Mouse (Mus musculus) MEL (cell line): Measurements from ENCODE around the gene Sars2. TPM values are rescaled to one million over a fixed set of nuclear protein-coding genes. Genes with fewer than 3 reads are reported as not detected.

Source experiments
- DNase-seq: peaks from one replicate; pipeline ENCODE4 v3.0.0; 2011; ENCODE audit warnings: low read depth, low spot score
- H3K27ac ChIP-seq: 2 replicates; pipeline ENCODE4 v1.5.1; 2012; ENCODE audit warnings: low read depth, mild to moderate bottlenecking, control low read depth, low read length, moderate library complexity; ENCODE audit not compliant: control insufficient read depth
- H3K27me3 ChIP-seq, 2 experiments: fragments of 150-350 bp in 1 of 2; sonication (generic) in 1 of 2; 2 replicates each; pipeline ENCODE4 v1.6.1; 2012; ENCODE audit warnings: low read length in 2 of 2, mild to moderate bottlenecking in 2 of 2, improper control_type of control experiment in 1 of 2, moderate library complexity in 1 of 2; ENCODE audit not compliant: insufficient read depth in 2 of 2, control insufficient read depth in 1 of 2
- H3K36me3 ChIP-seq, 2 experiments: 2 replicates each; pipeline ENCODE4 v1.6.1; 2012 to 2014; ENCODE audit warnings: low read length in 2 of 2, improper control_type of control experiment in 1 of 2, inconsistent platforms in 1 of 2, mild to moderate bottlenecking in 1 of 2; ENCODE audit not compliant: insufficient read depth in 2 of 2, control insufficient read depth in 1 of 2
- H3K4me1 ChIP-seq, 2 experiments: fragments of 150-350 bp in 1 of 2; sonication (generic) in 1 of 2; 2 replicates each; pipeline ENCODE4 v1.6.1; 2012; ENCODE audit warnings: low read length in 2 of 2, improper control_type of control experiment in 1 of 2, mild to moderate bottlenecking in 1 of 2; ENCODE audit not compliant: insufficient read depth in 2 of 2, control insufficient read depth in 1 of 2
- H3K4me3 ChIP-seq, 2 experiments: fragments of 150-350 bp in 1 of 2; sonication (generic) in 1 of 2; 2 replicates each; pipeline ENCODE4 v1.5.1; 2012; ENCODE audit warnings: low read depth in 2 of 2, low read length in 2 of 2, mild to moderate bottlenecking in 2 of 2, moderate library complexity in 2 of 2, control low read depth in 1 of 2, improper control_type of control experiment in 1 of 2; ENCODE audit not compliant: control insufficient read depth in 1 of 2, insufficient read depth in 1 of 2
- H3K79me2 ChIP-seq: 2 replicates; pipeline ENCODE4 v1.6.1; 2012; ENCODE audit warnings: mild to moderate bottlenecking, low read length, moderate library complexity; ENCODE audit not compliant: control insufficient read depth, poor library complexity, insufficient read depth
- H3K9ac ChIP-seq: 2 replicates; pipeline ENCODE4 v1.6.1; 2012; ENCODE audit warnings: low read depth, mild to moderate bottlenecking, control low read depth, low read length, moderate library complexity; ENCODE audit not compliant: control insufficient read depth, poor library complexity, severe bottlenecking
- H3K9me3 ChIP-seq: fragments of 150-350 bp; sonication (generic); replicated peaks from 2 replicates; pipeline ENCODE4 v1.6.1; 2012; ENCODE audit warnings: mild to moderate bottlenecking, low read length, improper control_type of control experiment, moderate library complexity; ENCODE audit not compliant: insufficient read depth
- BHLHE40 ChIP-seq: IDR thresholded peaks from 2 replicates; pipeline ENCODE4 v1.6.1; 2012; ENCODE audit warnings: low read depth, mild to moderate bottlenecking, inconsistent platforms, low read length, improper control_type of control experiment, borderline replicate concordance
- CTCF ChIP-seq, 3 experiments: IDR thresholded peaks in 2 of 3; conservative IDR thresholded peaks in 1 of 3; 2 replicates each; pipeline ENCODE4 v1.5.1; 2011 to 2012; ENCODE audit warnings: low read length in 3 of 3, low read depth in 2 of 3, mild to moderate bottlenecking in 2 of 3, improper control_type of control experiment in 1 of 3, inconsistent platforms in 1 of 3, mixed read lengths in 1 of 3, moderate library complexity in 1 of 3; ENCODE audit not compliant: control insufficient read depth in 1 of 3, insufficient read depth in 1 of 3, poor library complexity in 1 of 3, severe bottlenecking in 1 of 3
- ELF1 ChIP-seq: IDR thresholded peaks from 2 replicates; pipeline ENCODE4 v1.6.1; 2014; ENCODE audit warnings: low read depth, mild to moderate bottlenecking, inconsistent platforms, low read length, improper control_type of control experiment, moderate library complexity
- ETS1 ChIP-seq: IDR thresholded peaks from 2 replicates; pipeline ENCODE4 v1.6.1; 2012; ENCODE audit warnings: low read depth, mild to moderate bottlenecking, inconsistent platforms, low read length, improper control_type of control experiment, moderate library complexity
- JUND ChIP-seq: IDR thresholded peaks from 2 replicates; pipeline ENCODE4 v1.6.1; 2011; ENCODE audit warnings: low read depth, mild to moderate bottlenecking, improper control_type of control experiment, low read length
- KAT2A ChIP-seq: conservative IDR thresholded peaks from 2 replicates; pipeline ENCODE4 v1.6.1; 2012; ENCODE audit warnings: low read depth, low read length, improper control_type of control experiment, inconsistent platforms
- MAX ChIP-seq: IDR thresholded peaks from 2 replicates; pipeline ENCODE4 v1.6.1; 2011; ENCODE audit warnings: low read length, improper control_type of control experiment
- MYC ChIP-seq: IDR thresholded peaks from 2 replicates; pipeline ENCODE4 v1.6.1; 2011; ENCODE audit warnings: low read depth, mild to moderate bottlenecking, low read length, improper control_type of control experiment, moderate library complexity
- NELFE ChIP-seq: IDR thresholded peaks from 2 replicates; pipeline ENCODE4 v1.6.1; 2011; ENCODE audit warnings: low read depth, low read length, improper control_type of control experiment
- RAD21 ChIP-seq: IDR thresholded peaks from 2 replicates; pipeline ENCODE4 v1.6.1; 2011; ENCODE audit warnings: mild to moderate bottlenecking, low read depth, low read length, improper control_type of control experiment
- RCOR1 ChIP-seq: IDR thresholded peaks from 2 replicates; pipeline ENCODE4 v1.6.1; 2012; ENCODE audit warnings: low read depth, mild to moderate bottlenecking, inconsistent platforms, low read length, improper control_type of control experiment
- TAL1 ChIP-seq: IDR thresholded peaks from 2 replicates; pipeline ENCODE4 v1.6.1; 2012; ENCODE audit warnings: mild to moderate bottlenecking, inconsistent platforms, low read length, moderate library complexity, mixed read lengths
- TCF12 ChIP-seq: IDR thresholded peaks from 2 replicates; pipeline ENCODE4 v1.6.1; 2014; ENCODE audit warnings: low read depth, mild to moderate bottlenecking, inconsistent platforms, low read length, improper control_type of control experiment, moderate library complexity
- USF2 ChIP-seq, 2 experiments: IDR thresholded peaks; 2 replicates each; pipeline ENCODE4 v1.6.1; 2011 to 2012; ENCODE audit warnings: improper control_type of control experiment in 2 of 2, low read length in 2 of 2, borderline replicate concordance in 1 of 2, inconsistent platforms in 1 of 2, low read depth in 1 of 2, mild to moderate bottlenecking in 1 of 2; ENCODE audit not compliant: insufficient read depth in 1 of 2
- ZC3H11A ChIP-seq: IDR thresholded peaks from 2 replicates; pipeline ENCODE4 v1.6.1; 2012; ENCODE audit warnings: low read depth, mild to moderate bottlenecking, inconsistent platforms, low read length, improper control_type of control experiment
- ZKSCAN1 ChIP-seq: IDR thresholded peaks from 2 replicates; pipeline ENCODE4 v1.6.1; 2012; ENCODE audit warnings: low read depth, mild to moderate bottlenecking, inconsistent platforms, low read length, improper control_type of control experiment, moderate library complexity
- ZMIZ1 ChIP-seq: IDR thresholded peaks from 2 replicates; pipeline ENCODE4 v1.6.1; 2012; ENCODE audit warnings: low read depth, mild to moderate bottlenecking, inconsistent platforms, low read length, improper control_type of control experiment, moderate library complexity
- ZNF384 ChIP-seq: IDR thresholded peaks from 2 replicates; pipeline ENCODE4 v1.6.1; 2012; ENCODE audit warnings: low read depth, mild to moderate bottlenecking, inconsistent platforms, low read length, improper control_type of control experiment
- polyA plus RNA-seq, 2 experiments: library from polyadenylated mRNA; stranded (reverse) in 1 of 2; unstranded in 1 of 2; fragments of >175 nt in 1 of 2; fragments of >200 nt in 1 of 2; gene quantifications; 2 replicates each; pipeline versions ENCODE4 v1.2.1 to v1.2.4; 2012; ENCODE audit warnings: low replicate concordance in 2 of 2, low read depth in 1 of 2; ENCODE audit not compliant: insufficient read length in 2 of 2, insufficient read depth in 1 of 2, missing spikeins in 1 of 2
- total RNA-seq: library from RNA; depleted of rRNA; stranded (reverse); fragments of 300-350 nt; gene quantifications from 2 replicates; pipeline ENCODE4 v1.2.3, GENCODE M21; 2012

Gene Sars2
- total and polyA plus RNA-seq, 3 experiments = 19.2 to 51.4 TPM; not detected in 1

DNA sequence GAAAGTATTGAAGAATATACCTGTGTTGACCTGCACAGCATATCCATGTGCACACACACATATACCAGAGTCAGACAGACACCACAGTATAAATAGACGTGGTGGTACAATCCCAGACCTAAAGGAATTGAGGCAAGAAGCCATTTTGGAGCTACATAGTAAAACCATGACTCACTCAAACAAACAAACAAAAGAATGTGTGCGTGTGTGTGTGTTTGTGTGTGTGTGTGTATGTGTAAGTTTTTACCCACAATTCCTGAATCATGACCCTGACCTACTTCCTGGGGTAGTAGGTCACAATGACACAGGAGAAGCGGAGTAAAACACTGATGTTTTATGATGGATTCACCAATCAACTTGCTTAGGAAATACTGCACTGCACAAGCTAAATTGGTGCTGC, 59.7 kb downstream of the Sars2 start:
- H3K9ac ChIP-seq = no peak overlapping the region
- no peak for TF ChIP-seq RAD21
- no peak for TF ChIP-seq ZC3H11A
- TF ChIP-seq ETS1 = no peak
- no peak for TF ChIP-seq ZMIZ1
- TF ChIP-seq USF2 (IDR thresholded peaks at IDR 0.05; ENCODE audit: borderline replicate concordance in 1 of 2, insufficient read depth in 1 of 2, low read depth in 1 of 2, low read length in 2 of 2) = no peak
- no peak for TF ChIP-seq TCF12
- no peak for TF ChIP-seq NELFE
- no peak for TF ChIP-seq MYC
- TF ChIP-seq TAL1 = no peak
- TF ChIP-seq MAX = no peak
- no peak for TF ChIP-seq CTCF (IDR thresholded peaks at IDR 0.05 in 2 of 3, conservative IDR thresholded peaks at IDR 0.05 in 1 of 3; ENCODE audit: control insufficient read depth in 1 of 3, insufficient read depth in 1 of 3, low read depth in 2 of 3, low read length in 3 of 3, poor library complexity in 1 of 3, severe bottlenecking in 1 of 3)
- no peak for TF ChIP-seq ELF1
- TF ChIP-seq ZNF384 = no peak
- no peak for TF ChIP-seq ZKSCAN1
- TF ChIP-seq RCOR1 = no peak
- no peak for TF ChIP-seq JUND
- no peaks in the 10 kb centered on the region for H3K27me3 ChIP-seq
- peak; percentile 12 for DNase-seq
- no peaks in the 10 kb centered on the region for H3K9me3 ChIP-seq
- peaks cover 0 to 22% of the 10 kb centered on the region in 2 experiments; a peak in 2 of 4 replicates for H3K36me3 ChIP-seq
- H3K4me1 ChIP-seq = peaks cover 18% of the 10 kb centered on the region in 2 experiments
- H3K79me2 ChIP-seq = peaks cover 5% of the 10 kb centered on the region; the same call in 1 of the 2 replicates
- no peak overlapping the region for H3K4me3 ChIP-seq
- no peak overlapping the region for H3K27ac ChIP-seq

DNA sequence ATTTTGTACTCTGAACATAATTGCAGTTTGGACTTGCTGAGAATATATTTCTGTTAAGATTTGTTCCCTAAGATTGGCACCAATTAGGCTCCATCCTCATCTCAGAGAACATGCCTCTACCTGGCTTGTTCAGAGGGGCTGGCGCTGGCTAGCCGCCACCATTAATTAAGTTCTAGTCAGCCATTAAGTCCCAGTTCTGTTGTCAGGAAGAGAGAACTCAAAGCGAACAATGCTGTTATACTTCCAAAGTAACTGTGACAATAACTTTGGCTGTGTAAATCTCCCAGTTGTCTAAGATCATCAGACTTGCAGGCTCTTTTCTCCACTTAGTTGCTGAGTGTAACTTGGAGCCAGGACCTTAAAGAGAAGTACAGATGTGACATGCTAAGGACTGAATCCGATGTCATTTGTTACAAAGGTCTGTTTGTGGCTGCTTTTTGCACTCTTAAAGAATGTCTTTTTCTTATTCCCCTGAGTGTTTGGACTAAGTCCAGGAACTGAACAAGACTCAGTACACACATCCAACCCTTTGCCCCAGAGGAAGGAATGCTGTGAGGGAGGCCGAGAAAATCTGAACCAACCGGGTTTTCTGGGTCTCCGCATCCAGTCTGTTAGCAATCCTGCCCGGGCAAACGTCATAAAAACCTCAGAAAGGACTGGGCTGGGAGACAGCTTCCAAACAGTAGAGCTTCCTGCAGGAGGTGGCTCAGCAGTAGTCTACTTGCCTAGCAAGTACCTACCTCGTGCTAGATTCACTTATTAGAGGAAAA, 60.3 kb downstream of the Sars2 start:
- H3K79me2 ChIP-seq = peaks cover under 1% of the 10 kb centered on the region; the same call in 1 of the 2 replicates
- peak overlapping the region; percentile 72 for H3K27ac ChIP-seq
- 0 out of 4 replicates have a peak overlapping the region, but pooled peaks of 1 of the 2 experiments have one; percentile 4 for H3K4me3 ChIP-seq
- TF ChIP-seq KAT2A (no peak), RAD21 (no peak), BHLHE40 (no peak)
- peaks cover 0 to 22% of the 10 kb centered on the region in 2 experiments; a peak in 2 of 4 replicates for H3K36me3 ChIP-seq
- DNase-seq = no peak
- no peaks in the 10 kb centered on the region for H3K9me3 ChIP-seq
- peaks cover 18 to 19% of the 10 kb centered on the region in 2 experiments for H3K4me1 ChIP-seq
- peak overlapping the region; percentile 44 for H3K9ac ChIP-seq
- no peaks in the 10 kb centered on the region for H3K27me3 ChIP-seq
